Mouse (Mus musculus) CD4-positive helper T cell, adult 2 months (primary cell): ENCODE data around the gene Habp4.

Experiments
- DNase-seq: peaks from one replicate; pipeline ENCODE4 v3.0.0-alpha.2; 2012; ENCODE audit warnings: low read depth, missing footprints, low spot score

Gene Habp4

GRCm38 (mm10) chr13:64235777-64236176 lies 74.2 kb downstream of the Habp4 start:
- DNase-seq = no peak
